Mouse (Mus musculus) erythroblast, embryonic 14.5 days (primary cell): ENCODE data around the gene Msl1. TPM values are rescaled to one million over a fixed set of nuclear protein-coding genes. Genes with fewer than 3 reads are reported as not detected.

Experiments
- H3K27me3 ChIP-seq: 2 replicates; pipeline ENCODE4 v1.6.1; 2012; ENCODE audit warnings: inconsistent platforms; ENCODE audit not compliant: control insufficient read depth
- H3K36me3 ChIP-seq: 2 replicates; pipeline ENCODE4 v1.6.1; 2012; ENCODE audit warnings: mild to moderate bottlenecking, inconsistent platforms; ENCODE audit not compliant: control insufficient read depth
- H3K4me1 ChIP-seq: 2 replicates; pipeline ENCODE4 v1.6.1; 2012; ENCODE audit warnings: inconsistent platforms; ENCODE audit not compliant: control insufficient read depth
- H3K4me3 ChIP-seq: replicated peaks from 2 replicates; pipeline ENCODE3; 2012; ENCODE audit warnings: moderate library complexity, mild to moderate bottlenecking, inconsistent platforms
- H3K9me3 ChIP-seq: 2 replicates; pipeline ENCODE4 v1.6.1; 2012; ENCODE audit warnings: low read length, inconsistent platforms, mixed read lengths; ENCODE audit not compliant: control insufficient read depth
- GATA1 ChIP-seq: IDR thresholded peaks from 2 replicates; pipeline ENCODE4 v1.6.1; 2012; ENCODE audit warnings: low read length, inconsistent platforms, mixed read lengths
- TAL1 ChIP-seq: IDR thresholded peaks from 3 replicates; pipeline ENCODE4 v1.6.1; 2012; ENCODE audit warnings: low read length, inconsistent platforms, mixed read lengths
- polyA plus RNA-seq: library from polyadenylated mRNA; stranded (reverse); fragments of >175 nt; gene quantifications from 2 replicates; pipeline ENCODE4 v1.2.3, GENCODE M21; 2012

Msl1 gene
- polyA plus RNA-seq, 1 experiment: 2.7 TPM

GRCm38 (mm10) chr11:98789824-98790223 lies 5.5 kb upstream of the Msl1 start:
- H3K4me3 ChIP-seq: peak overlapping the region; percentile 69
- TF ChIP-seq TAL1 (no peak), GATA1 (no peak)
- no peaks in the 10 kb centered on the region for H3K9me3 ChIP-seq
- peaks cover 16% of the 10 kb centered on the region for H3K27me3 ChIP-seq
- peaks cover 74% of the 10 kb centered on the region for H3K4me1 ChIP-seq
- no peaks in the 10 kb centered on the region for H3K36me3 ChIP-seq

- Histone ChIP-seq H3K27me3 (peaks cover 7% of the 10 kb centered on the region), H3K36me3 (no peaks in the 10 kb centered on the region), H3K4me1 (peaks cover 72% of the 10 kb centered on the region), H3K4me3 (no peak overlapping the region), H3K9me3 (no peaks in the 10 kb centered on the region)
- TF ChIP-seq GATA1 (no peak), TAL1 (no peak)
These were observed 4.6 kb upstream of the Msl1 start for GRCm38 (mm10) chr11:98790631-98791205.

- H3K4me1 ChIP-seq: peaks cover 71% of the 10 kb centered on the region
- H3K27me3 ChIP-seq: no peaks in the 10 kb centered on the region
- H3K36me3 ChIP-seq: no peaks in the 10 kb centered on the region; the same call in 1 of the 2 replicates
- TF ChIP-seq GATA1: no peak
- TF ChIP-seq TAL1: no peak
- no peak overlapping the region for H3K4me3 ChIP-seq
- no peaks in the 10 kb centered on the region for H3K9me3 ChIP-seq
These were observed 3.9 kb upstream of the Msl1 start for GRCm38 (mm10) chr11:98791448-98791847.

DNA sequence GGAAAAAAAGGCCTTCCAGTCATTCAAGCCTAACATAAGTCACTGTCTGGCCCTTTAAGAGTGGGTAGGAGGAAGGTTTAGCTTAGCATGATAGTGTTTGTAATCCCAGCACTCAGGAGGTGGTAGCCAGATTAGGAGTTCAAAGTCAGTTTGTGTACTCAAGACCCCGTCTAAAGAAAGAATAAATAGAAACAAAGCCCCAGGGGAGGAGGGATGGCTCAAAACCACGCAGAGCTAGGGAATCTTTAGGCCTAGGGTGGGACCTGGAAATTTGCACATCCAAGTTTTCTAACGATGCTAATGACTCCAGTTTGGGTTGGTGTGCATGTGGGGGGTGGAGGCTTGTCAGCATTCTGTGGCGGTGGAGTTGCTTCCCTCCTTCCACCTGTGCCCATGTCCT lies 3.2 kb upstream of the Msl1 start:
- Histone ChIP-seq H3K4me1 (peaks cover 71% of the 10 kb centered on the region), H3K4me3 (no peak overlapping the region), H3K9me3 (no peaks in the 10 kb centered on the region), H3K36me3 (no peaks in the 10 kb centered on the region; the same call in 1 of the 2 replicates), H3K27me3 (no peaks in the 10 kb centered on the region)
- TF ChIP-seq TAL1: no peak
- TF ChIP-seq GATA1: no peak

DNA sequence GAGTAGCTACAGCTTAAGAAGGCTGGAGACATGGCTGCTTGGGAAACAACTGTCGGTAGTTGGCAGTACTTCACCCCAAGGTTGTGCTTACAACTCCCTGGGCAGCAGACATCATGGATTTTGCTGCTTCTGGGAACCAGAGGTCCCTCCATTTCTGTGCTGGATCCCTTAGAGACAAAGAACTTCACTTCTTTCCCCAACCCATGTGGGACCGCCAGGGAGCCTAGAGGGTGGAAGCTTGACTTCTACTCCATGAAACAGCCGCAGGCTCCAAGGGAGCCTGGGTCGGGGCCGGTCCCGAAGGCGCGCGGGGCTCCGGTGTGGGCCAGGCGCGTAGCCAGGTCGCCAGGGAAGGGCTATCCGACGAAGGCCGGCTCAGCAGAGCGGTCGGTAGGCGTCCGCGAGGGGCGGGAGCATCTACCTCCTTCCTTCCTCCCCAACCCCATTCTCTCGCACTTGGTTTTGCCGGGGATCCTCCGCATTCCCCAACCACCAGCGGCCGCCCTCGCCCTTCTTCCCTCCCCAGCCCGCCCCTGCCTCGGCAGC lies 774 bp upstream of the Msl1 start:
- Histone ChIP-seq H3K4me1 (peaks cover 65% of the 10 kb centered on the region), H3K27me3 (no peaks in the 10 kb centered on the region), H3K4me3 (peak overlapping the region; percentile 85), H3K36me3 (peaks cover 22% of the 10 kb centered on the region), H3K9me3 (no peaks in the 10 kb centered on the region)
- TF ChIP-seq TAL1: no peak
- no peak for TF ChIP-seq GATA1

DNA sequence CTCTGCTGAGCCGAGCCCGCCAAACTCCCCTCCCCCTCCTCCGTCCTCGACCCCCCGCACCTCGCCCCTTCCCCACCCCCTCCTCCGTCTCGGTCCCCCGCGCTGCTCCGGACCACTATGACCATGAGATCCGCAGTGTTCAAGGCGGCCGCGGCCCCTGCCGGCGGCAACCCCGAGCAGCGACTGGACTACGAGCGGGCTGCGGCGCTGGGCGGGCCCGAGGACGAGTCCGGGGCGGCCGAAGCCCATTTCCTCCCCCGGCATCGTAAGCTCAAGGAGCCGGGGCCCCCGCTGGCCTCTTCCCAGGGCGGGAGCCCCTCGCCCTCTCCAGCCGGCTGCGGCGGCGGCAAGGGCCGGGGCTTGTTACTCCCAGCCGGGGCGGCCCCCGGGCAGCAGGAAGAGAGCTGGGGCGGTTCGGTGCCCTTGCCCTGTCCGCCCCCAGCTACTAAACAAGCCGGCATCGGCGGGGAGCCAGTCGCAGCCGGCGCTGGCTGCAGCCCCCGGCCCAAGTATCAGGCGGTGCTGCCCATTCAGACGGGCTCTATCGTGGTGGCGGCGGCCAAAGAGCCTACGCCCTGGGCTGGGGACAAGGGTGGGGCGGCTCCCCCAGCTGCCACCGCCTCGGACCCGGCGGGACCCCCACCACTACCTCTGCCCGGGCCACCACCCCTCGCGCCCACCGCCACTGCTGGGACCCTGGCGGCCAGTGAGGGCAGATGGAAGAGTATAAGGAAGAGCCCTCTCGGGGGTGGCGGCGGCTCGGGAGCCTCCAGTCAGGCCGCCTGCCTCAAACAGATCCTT lies 598 bp downstream of the Msl1 start:
- Histone ChIP-seq H3K9me3 (no peaks in the 10 kb centered on the region), H3K36me3 (peaks cover 35% of the 10 kb centered on the region), H3K4me1 (peaks cover 56% of the 10 kb centered on the region), H3K4me3 (peak overlapping the region; percentile 85), H3K27me3 (no peaks in the 10 kb centered on the region)
- TF ChIP-seq GATA1 (no peak), TAL1 (no peak)

- H3K4me1 ChIP-seq: peaks cover 50% of the 10 kb centered on the region
These were observed 1.4 kb downstream of the Msl1 start for GRCm38 (mm10) chr11:98796515-98797216.

DNA sequence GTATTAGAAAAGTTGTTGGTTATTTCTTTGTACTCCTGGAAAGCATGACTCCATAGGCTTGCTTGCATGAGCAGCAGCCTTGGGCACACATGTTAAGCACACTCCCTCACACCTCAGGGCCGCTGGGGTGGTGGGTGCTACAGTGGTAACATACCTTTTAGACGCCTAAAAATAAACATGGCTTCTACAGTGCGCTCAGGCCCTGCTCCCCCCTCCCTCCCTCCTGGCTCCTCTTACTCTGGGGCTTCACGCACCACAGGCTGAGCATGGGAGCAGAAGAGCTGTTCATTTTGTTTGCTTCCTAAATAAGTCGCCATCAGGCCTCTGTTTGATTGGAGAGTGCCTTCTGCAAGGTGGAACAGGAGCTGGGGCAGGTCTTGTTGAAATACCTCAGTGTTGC lies 2.0 kb downstream of the Msl1 start:
- TF ChIP-seq TAL1 (no peak), GATA1 (no peak)
- Histone ChIP-seq H3K36me3 (peaks cover 49% of the 10 kb centered on the region), H3K4me3 (peak overlapping the region; percentile 85), H3K27me3 (no peaks in the 10 kb centered on the region), H3K9me3 (no peaks in the 10 kb centered on the region), H3K4me1 (peaks cover 45% of the 10 kb centered on the region)

More at GRCm38 (mm10) chr11:98796515-98797216, 1.4 kb downstream of the Msl1 start:
- Histone ChIP-seq H3K27me3 (no peaks in the 10 kb centered on the region), H3K9me3 (no peaks in the 10 kb centered on the region), H3K36me3 (peaks cover 43% of the 10 kb centered on the region), H3K4me3 (peak overlapping the region; percentile 85)
- no peak for TF ChIP-seq TAL1
- no peak for TF ChIP-seq GATA1

GRCm38 (mm10) chr11:98797909-98798308 lies 2.6 kb downstream of the Msl1 start:
- Histone ChIP-seq H3K4me3 (peak overlapping the region; percentile 85), H3K36me3 (peaks cover 55% of the 10 kb centered on the region)

More at GRCm38 (mm10) chr11:98797909-98798308, 2.6 kb downstream of the Msl1 start:
- no peaks in the 10 kb centered on the region for H3K27me3 ChIP-seq
- H3K9me3 ChIP-seq: no peaks in the 10 kb centered on the region
- H3K4me1 ChIP-seq: peaks cover 41% of the 10 kb centered on the region
- TF ChIP-seq GATA1 (no peak), TAL1 (no peak)
